Comparison of ENCODE assay signal across 8 mouse cellular contexts in genomic region chr13:63901303-63901713, GRCm38 (mm10).
A peak's percentile ranks its signal among the peaks of the same experiment; 100 is the strongest.
DNase-seq lines count a peak whose midpoint lies in the region; ATAC-seq and TF ChIP-seq lines count a peak whose summit lies in the region.

No protein-coding gene starts in this region.

- no peak for TF ChIP-seq CTCF in E14TG2a.4 (conservative IDR thresholded peaks at IDR 0.05; ENCODE audit: low read length)

- H3K4me2 ChIP-seq in forebrain, embryonic 11.5 days (ENCODE audit: low read depth, low read length, severe bottlenecking), result peak overlapping the region; percentile 49
- peak overlapping the region; percentile 94 for H3K4me2 ChIP-seq in heart, embryonic 13.5 days
- peak overlapping the region; percentile 33 for H3K4me2 ChIP-seq in liver, embryonic 16.5 days (ENCODE audit: low read depth, low read length)
- peak overlapping the region; percentile 76 for H3K4me2 ChIP-seq in neural tube, embryonic 15.5 days

- no peak overlapping the region for H3K27ac ChIP-seq in forebrain, embryonic 11.5 days (ENCODE audit: low read depth, low read length)
- peak overlapping the region; percentile 44 for H3K27ac ChIP-seq in heart, embryonic 13.5 days (replicated peaks)
- H3K27ac ChIP-seq in liver, embryonic 16.5 days (ENCODE audit: low read length), result no peak overlapping the region
- H3K27ac ChIP-seq in neural tube, embryonic 15.5 days (replicated peaks), result peak overlapping the region; percentile 48

- WGBS in forebrain, embryonic 11.5 days, result 1% methylated on average over 17 of the region's 17 CpGs
- WGBS in heart, embryonic 13.5 days, result under 1% methylated on average over 17 of the region's 17 CpGs
- 15% methylated on average over 17 of the region's 17 CpGs for WGBS in liver, embryonic 16.5 days (ENCODE audit: insufficient replicate concordance)
- WGBS in neural tube, embryonic 15.5 days, result under 1% methylated on average over 17 of the region's 17 CpGs

- H3K4me1 ChIP-seq in E14TG2a.4 (replicated peaks; ENCODE audit: low read depth, low read length), result peaks cover 19% of the 10 kb centered on the region
- peaks cover 8% of the 10 kb centered on the region for H3K4me1 ChIP-seq in forebrain, embryonic 11.5 days (replicated peaks; ENCODE audit: control insufficient read depth, insufficient read depth, low read length)
- H3K4me1 ChIP-seq in heart, embryonic 13.5 days, result peaks cover 22% of the 10 kb centered on the region
- no peaks in the 10 kb centered on the region; the same call in 1 of the 2 replicates for H3K4me1 ChIP-seq in liver, embryonic 16.5 days (ENCODE audit: control insufficient read depth, low read depth, low read length)
- H3K4me1 ChIP-seq in neural tube, embryonic 15.5 days, result peaks cover 17% of the 10 kb centered on the region

- peak; percentile 79 for DNase-seq in brain, adult 2 months (ENCODE audit: low read depth, low spot score)
- DNase-seq in forebrain, embryonic 11.5 days (ENCODE audit: low spot score), result peak; percentile 81
- DNase-seq in layer of hippocampus, adult 18-20 months (ENCODE audit: low spot score in 2 of 2), result peak; percentile 47 to 75
- DNase-seq in urinary bladder, postnatal 25 days (ENCODE audit: low spot score), result peak; percentile 29

- peak overlapping the region; percentile 63 for H3K4me3 ChIP-seq in E14TG2a.4 (replicated peaks; ENCODE audit: low read length)
- peak overlapping the region; percentile 16 for H3K4me3 ChIP-seq in forebrain, embryonic 11.5 days (ENCODE audit: low read depth, low read length)
- H3K4me3 ChIP-seq in heart, embryonic 13.5 days, result peak overlapping the region; percentile 52
- 0 out of 2 replicates have a peak overlapping the region, but pooled peaks have one; percentile 5 for H3K4me3 ChIP-seq in liver, embryonic 16.5 days (ENCODE audit: low read depth, low read length)
- peak overlapping the region; percentile 34 for H3K4me3 ChIP-seq in neural tube, embryonic 15.5 days (replicated peaks)

- peak; percentile 80 for ATAC-seq in forebrain, embryonic 11.5 days (replicated peaks; ENCODE audit: low FRiP score)
- no peak for ATAC-seq in heart, embryonic 13.5 days (ENCODE audit: extremely low read depth, insufficient number of reproducible peaks, low FRiP score, low TSS enrichment)
- no peak for ATAC-seq in liver, embryonic 16.5 days (ENCODE audit: low read depth)
- peak; percentile 80 for ATAC-seq in neural tube, embryonic 15.5 days (ENCODE audit: low FRiP score)

- H3K9ac ChIP-seq in forebrain, embryonic 11.5 days (ENCODE audit: low read length), result peak overlapping the region; percentile 18; the same call in 1 of the 2 replicates
- peak overlapping the region; percentile 76 for H3K9ac ChIP-seq in heart, embryonic 13.5 days
- H3K9ac ChIP-seq in liver, embryonic 16.5 days (ENCODE audit: low read depth, low read length), result no peak overlapping the region
- peak overlapping the region; percentile 41; the same call in 1 of the 2 replicates for H3K9ac ChIP-seq in neural tube, embryonic 15.5 days (replicated peaks)

- H3K36me3 ChIP-seq in E14TG2a.4 (ENCODE audit: insufficient read depth, low read length), result peaks cover 20% of the 10 kb centered on the region
- no peaks in the 10 kb centered on the region for H3K36me3 ChIP-seq in forebrain, embryonic 11.5 days (ENCODE audit: control insufficient read depth, insufficient read depth, low read length)
- peaks cover 9% of the 10 kb centered on the region for H3K36me3 ChIP-seq in heart, embryonic 13.5 days
- no peaks in the 10 kb centered on the region for H3K36me3 ChIP-seq in liver, embryonic 16.5 days (ENCODE audit: control insufficient read depth, insufficient read depth)
- peaks cover 10% of the 10 kb centered on the region; the same call in 1 of the 2 replicates for H3K36me3 ChIP-seq in neural tube, embryonic 15.5 days

- H3K9me3 ChIP-seq in E14TG2a.4 (ENCODE audit: low read length), result no peaks in the 10 kb centered on the region
- H3K9me3 ChIP-seq in forebrain, embryonic 11.5 days (ENCODE audit: control insufficient read depth, low read length), result no peaks in the 10 kb centered on the region
- H3K9me3 ChIP-seq in heart, embryonic 13.5 days, result no peaks in the 10 kb centered on the region
- no peaks in the 10 kb centered on the region for H3K9me3 ChIP-seq in liver, embryonic 16.5 days (replicated peaks; ENCODE audit: control insufficient read depth, low read length)
- H3K9me3 ChIP-seq in neural tube, embryonic 15.5 days (replicated peaks), result no peaks in the 10 kb centered on the region

- peaks cover 15% of the 10 kb centered on the region; the same call in 1 of the 2 replicates for H3K27me3 ChIP-seq in E14TG2a.4 (ENCODE audit: insufficient read depth, low read length)
- peaks cover 6% of the 10 kb centered on the region for H3K27me3 ChIP-seq in forebrain, embryonic 11.5 days (ENCODE audit: control insufficient read depth, insufficient read depth, low read length)
- no peaks in the 10 kb centered on the region; the same call in 1 of the 2 replicates for H3K27me3 ChIP-seq in heart, embryonic 13.5 days (replicated peaks)
- H3K27me3 ChIP-seq in liver, embryonic 16.5 days (ENCODE audit: control insufficient read depth, insufficient read depth, low read depth, low read length), result no peaks in the 10 kb centered on the region
- 0 out of 2 replicates have a peak, but pooled peaks cover 2% of the 10 kb centered on the region for H3K27me3 ChIP-seq in neural tube, embryonic 15.5 days (replicated peaks)

Comparison
In these comparisons a context has a peak if more than half of its experiments do, and no peak if none do; other contexts are left out.
1. H3K4me3 ChIP-seq: peak in every context shown above with its lines; median percentile 63 in E14TG2a.4; 52 in heart, embryonic 13.5 days; 34 in neural tube, embryonic 15.5 days; 16 in forebrain, embryonic 11.5 days; 5 in liver, embryonic 16.5 days.
2. DNase-seq: peak in every context shown above with its lines; median percentile 81 in forebrain, embryonic 11.5 days; 79 in brain, adult 2 months; 61 in layer of hippocampus, adult 18-20 months; 29 in urinary bladder, postnatal 25 days.
3. ATAC-seq: peak in forebrain, embryonic 11.5 days (single experiment) and neural tube, embryonic 15.5 days (single experiment); none in heart, embryonic 13.5 days (single experiment) and liver, embryonic 16.5 days (single experiment).
4. H3K27ac ChIP-seq: peak in heart, embryonic 13.5 days (single experiment) and neural tube, embryonic 15.5 days (single experiment); none in forebrain, embryonic 11.5 days (single experiment) and liver, embryonic 16.5 days (single experiment).
5. H3K4me2 ChIP-seq: peak in every context shown above with its lines; median percentile 94 in heart, embryonic 13.5 days; 76 in neural tube, embryonic 15.5 days; 49 in forebrain, embryonic 11.5 days; 33 in liver, embryonic 16.5 days.